Mouse (Mus musculus) mammary gland, adult 2 months (tissue): Measurements from ENCODE around the gene Rad9b. TPM values are rescaled to one million over a fixed set of nuclear protein-coding genes. Genes with fewer than 3 reads are reported as not detected.

Experiments used
- polyA plus RNA-seq: library from polyadenylated mRNA; depleted of rRNA; stranded (reverse); fragments of >200 nt; gene quantifications from 2 replicates; pipeline ENCODE4 v1.2.3, GENCODE M21; 2012; ENCODE audit warnings: low replicate concordance; rRNA removed

Gene Rad9b
- polyA plus RNA-seq = 4.3 and 9.5 TPM in 2 replicates

GRCm38 (mm10) chr5:122353807-122354491 is at the start of gene Rad9b, which contains the start of gene Vps29:
Gene Rad9b, minus strand, starts transcription at chr5:122354233.
Gene Vps29, plus strand, starts transcription at chr5:122354369.

GRCm38 (mm10) chr5:122391786-122392180 is 37.8 kb upstream of the Rad9b start, which contains the start of gene Arpc3:
Gene Arpc3, plus strand, starts transcription at chr5:122391878.

GRCm38 (mm10) chr5:122372192-122372769 is 18.2 kb upstream of the Rad9b start, which contains the start of gene Fam216a:
Gene Fam216a, minus strand, starts transcription at chr5:122372364.

GRCm38 (mm10) chr5:122371591-122372191 is 17.7 kb upstream of the Rad9b start, which contains the start of gene Gpn3:
Gene Gpn3, plus strand, starts transcription at chr5:122371876.

GRCm38 (mm10) chr5:122284183-122285028 is 69.6 kb downstream of the Rad9b start, which contains the start of gene Pptc7:
Gene Pptc7, plus strand, starts transcription at chr5:122284365.

Other genes starting within 250 kb of the Rad9b start
- 0.10 TPM in 1 of 2 replicates, not detected in the other for gene Ccdc63, start 213.4 kb downstream of the Rad9b start, polyA plus RNA-seq
- 70.2 and 75.3 TPM in 2 replicates for gene Ppp1cc, start 196.0 kb downstream of the Rad9b start, polyA plus RNA-seq
- 76.5 and 101 TPM in 2 replicates for gene Hvcn1, start 147.4 kb downstream of the Rad9b start, polyA plus RNA-seq
- gene Tctn1, start 89.8 kb downstream of the Rad9b start, polyA plus RNA-seq = 28.1 and 30.6 TPM in 2 replicates
- gene Pptc7, start 69.9 kb downstream of the Rad9b start, polyA plus RNA-seq = 27.0 and 34.2 TPM in 2 replicates
- 31.2 and 61.1 TPM in 2 replicates for gene Vps29, start 136 bp upstream of the Rad9b start, polyA plus RNA-seq
- gene Gpn3, start 17.6 kb upstream of the Rad9b start, polyA plus RNA-seq = 27.6 and 62.0 TPM in 2 replicates
- gene Fam216a, start 18.1 kb upstream of the Rad9b start, polyA plus RNA-seq = 17.4 and 21.1 TPM in 2 replicates
- gene Arpc3, start 37.6 kb upstream of the Rad9b start, polyA plus RNA-seq = 98.2 and 102 TPM in 2 replicates
- 24.2 and 24.7 TPM in 2 replicates for gene Anapc7, start 67.5 kb upstream of the Rad9b start, polyA plus RNA-seq
- gene Atp2a2, start 148.0 kb upstream of the Rad9b start, polyA plus RNA-seq = 48.5 and 50.7 TPM in 2 replicates